Mouse (Mus musculus): ENCODE measurements around the gene Heatr6. TPM values are rescaled to one million over a fixed set of nuclear protein-coding genes. Genes with fewer than 3 reads are reported as not detected.

Gene Heatr6
- polyA plus RNA-seq, 1 experiment, result 22.0 TPM

DNA sequence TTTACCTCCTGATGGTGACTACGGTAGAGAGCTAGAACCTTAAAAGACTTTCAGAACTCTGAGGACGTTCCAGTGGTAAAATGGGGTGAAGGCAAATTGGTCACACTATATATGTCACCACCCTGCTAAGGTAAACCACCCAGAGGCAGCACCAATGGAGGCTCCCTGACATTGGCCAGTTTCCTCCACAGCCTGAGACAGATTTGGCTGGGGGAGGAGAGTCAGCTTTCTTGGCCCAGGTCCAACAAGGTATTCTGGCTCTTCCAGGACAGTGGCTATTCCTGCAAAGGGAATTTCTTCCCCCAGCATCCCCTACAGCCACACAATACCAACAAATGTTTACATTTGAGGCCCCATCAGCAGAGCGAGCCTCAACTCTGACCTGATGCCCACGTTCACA is 64.5 kb downstream of the Heatr6 start:
- TF ChIP-seq CTCF (IDR thresholded peaks at IDR 0.05; ENCODE audit: borderline replicate concordance, insufficient read depth, low read length) (no peak), POLR2A (IDR thresholded peaks at IDR 0.05; ENCODE audit: low read depth, low read length) (no peak)
- H3K4me1 ChIP-seq (ENCODE audit: control insufficient read depth, insufficient read depth, low read length), result no peaks in the 10 kb centered on the region; the same call in 1 of the 2 replicates
- H3K4me3 ChIP-seq (ENCODE audit: insufficient read depth, low read length), result no peak overlapping the region
- no peak overlapping the region for H3K27ac ChIP-seq (ENCODE audit: insufficient read depth, low read length)

DNA sequence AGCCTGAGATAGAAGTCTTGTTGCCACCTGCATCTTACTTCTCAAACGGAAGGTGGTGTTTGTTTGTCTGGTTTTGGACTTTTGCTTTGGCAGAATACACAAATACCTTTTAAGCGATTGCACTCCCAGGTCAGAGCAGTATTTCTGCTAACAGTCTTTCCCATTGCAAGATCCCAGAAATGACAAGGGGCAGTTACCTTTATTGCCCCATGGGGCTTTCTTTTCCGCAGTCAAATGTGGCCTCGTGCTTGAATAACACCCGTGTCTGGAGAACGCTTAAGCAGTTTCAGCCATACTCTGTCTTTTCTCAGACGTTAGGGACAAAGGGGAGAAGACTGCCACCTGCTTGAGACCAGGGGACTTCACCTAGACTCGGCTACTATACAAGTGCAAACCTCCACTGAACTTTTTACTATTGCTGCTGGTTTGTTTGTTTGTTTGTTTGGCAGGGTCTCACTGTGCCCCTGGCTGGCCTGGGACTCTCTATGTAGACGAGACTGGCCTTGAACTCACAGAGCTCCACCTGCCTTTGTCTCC is 65.2 kb downstream of the Heatr6 start:
- Histone ChIP-seq H3K27ac (ENCODE audit: insufficient read depth, low read length) (no peak overlapping the region), H3K4me1 (ENCODE audit: control insufficient read depth, insufficient read depth, low read length) (no peaks in the 10 kb centered on the region; the same call in 1 of the 2 replicates), H3K4me3 (ENCODE audit: insufficient read depth, low read length) (no peak overlapping the region)
- TF ChIP-seq POLR2A (IDR thresholded peaks at IDR 0.05; ENCODE audit: low read depth, low read length) (no peak), CTCF (IDR thresholded peaks at IDR 0.05; ENCODE audit: borderline replicate concordance, insufficient read depth, low read length) (no peak)

DNA sequence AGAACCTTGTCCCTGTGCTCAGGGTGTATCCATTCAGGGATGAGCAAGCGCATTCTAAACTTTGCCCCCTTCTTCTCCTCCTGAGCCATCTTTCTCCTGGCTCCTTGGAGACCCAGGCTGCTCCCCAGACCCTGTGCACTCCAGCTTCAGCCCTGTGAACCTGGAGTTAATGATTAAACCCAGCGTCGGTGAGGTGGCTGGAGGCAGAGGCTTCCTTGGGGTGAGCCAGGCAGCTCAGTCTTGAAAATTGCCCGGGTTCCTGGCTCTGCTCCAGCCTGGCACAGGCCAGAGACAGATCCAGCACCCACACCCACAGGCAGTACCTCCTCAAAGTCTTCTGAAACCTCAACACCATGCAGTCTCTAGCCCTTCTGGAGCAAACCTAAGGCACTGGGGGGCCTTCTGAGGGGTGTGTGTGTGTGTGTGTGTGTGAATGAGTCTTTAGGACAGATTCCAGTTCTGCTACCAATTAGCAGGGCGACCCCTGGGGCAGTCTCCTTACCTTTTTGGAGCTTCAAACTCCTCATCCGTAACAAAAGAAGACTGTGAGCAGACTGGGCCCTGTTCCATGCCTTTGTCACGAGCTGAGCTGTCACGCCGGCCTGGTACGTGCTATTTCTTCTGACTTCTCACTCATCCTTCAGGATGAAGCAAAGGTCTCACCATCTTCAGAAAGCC is 66.4 kb downstream of the Heatr6 start:
- no peak overlapping the region for H3K4me3 ChIP-seq (ENCODE audit: insufficient read depth, low read length)
- H3K4me1 ChIP-seq (ENCODE audit: control insufficient read depth, insufficient read depth, low read length), result no peaks in the 10 kb centered on the region; the same call in 1 of the 2 replicates
- H3K27ac ChIP-seq (ENCODE audit: insufficient read depth, low read length), result no peak overlapping the region
- TF ChIP-seq CTCF (IDR thresholded peaks at IDR 0.05; ENCODE audit: borderline replicate concordance, insufficient read depth, low read length) (no peak), POLR2A (IDR thresholded peaks at IDR 0.05; ENCODE audit: low read depth, low read length) (no peak)

DNA sequence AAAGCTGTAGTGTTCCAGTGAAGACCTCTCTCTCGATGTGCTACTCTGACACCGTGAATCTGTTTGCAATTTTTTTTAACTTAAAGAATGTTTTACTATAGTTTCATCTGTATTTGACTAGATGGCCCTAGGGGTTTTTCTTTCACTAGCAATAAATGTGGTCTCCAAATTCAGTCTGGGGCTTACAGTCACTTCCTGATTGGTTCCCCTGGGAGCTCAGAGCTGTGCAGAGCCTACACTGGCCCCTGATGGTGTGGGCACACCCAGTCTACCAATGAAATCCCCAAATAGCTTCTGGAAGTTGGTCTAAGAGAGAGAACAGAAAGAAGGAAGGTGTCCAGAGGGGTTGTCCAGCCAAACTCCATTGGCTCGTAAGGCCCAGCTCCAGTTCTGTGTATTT is 72.6 kb downstream of the Heatr6 start:
- H3K4me1 ChIP-seq (ENCODE audit: control insufficient read depth, insufficient read depth, low read length), result no peaks in the 10 kb centered on the region
- TF ChIP-seq CTCF (IDR thresholded peaks at IDR 0.05; ENCODE audit: borderline replicate concordance, insufficient read depth, low read length) (no peak), POLR2A (IDR thresholded peaks at IDR 0.05; ENCODE audit: low read depth, low read length) (no peak)
- H3K27ac ChIP-seq (ENCODE audit: insufficient read depth, low read length), result no peak overlapping the region
- H3K4me3 ChIP-seq (ENCODE audit: insufficient read depth, low read length), result no peak overlapping the region

DNA sequence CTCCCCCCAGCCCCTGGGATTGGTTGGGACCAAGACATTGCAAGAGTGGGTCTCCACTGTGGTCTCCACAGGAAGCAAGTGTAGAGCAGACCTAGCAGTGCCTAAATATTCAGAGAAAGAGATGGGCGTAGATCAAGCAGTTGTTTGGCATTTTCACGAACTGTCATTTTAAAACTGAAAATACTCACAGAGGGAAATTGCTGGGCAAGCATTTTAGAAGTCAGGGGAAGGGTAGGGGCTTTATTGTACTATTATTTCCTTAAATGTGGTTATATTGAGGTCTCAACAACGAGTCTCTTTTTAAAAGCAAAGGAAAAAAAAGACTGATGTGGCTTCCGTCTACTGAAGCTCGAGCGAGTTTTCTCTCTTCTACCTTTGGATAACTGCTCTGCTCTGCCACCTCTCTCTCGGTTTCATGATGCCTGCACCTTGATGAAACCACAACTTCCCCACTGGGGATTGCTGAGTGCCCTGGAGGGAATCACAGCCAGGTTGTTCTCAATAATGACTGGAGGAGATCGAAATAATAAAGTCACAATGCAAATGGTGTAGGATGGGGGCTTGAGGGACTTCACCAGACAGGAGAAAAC is 75.2 kb downstream of the Heatr6 start:
- no peak overlapping the region for H3K27ac ChIP-seq (ENCODE audit: insufficient read depth, low read length)
- no peaks in the 10 kb centered on the region for H3K4me1 ChIP-seq (ENCODE audit: control insufficient read depth, insufficient read depth, low read length)
- TF ChIP-seq CTCF (IDR thresholded peaks at IDR 0.05; ENCODE audit: borderline replicate concordance, insufficient read depth, low read length), result no peak
- no peak for TF ChIP-seq POLR2A (IDR thresholded peaks at IDR 0.05; ENCODE audit: low read depth, low read length)
- no peak overlapping the region for H3K4me3 ChIP-seq (ENCODE audit: insufficient read depth, low read length)

DNA sequence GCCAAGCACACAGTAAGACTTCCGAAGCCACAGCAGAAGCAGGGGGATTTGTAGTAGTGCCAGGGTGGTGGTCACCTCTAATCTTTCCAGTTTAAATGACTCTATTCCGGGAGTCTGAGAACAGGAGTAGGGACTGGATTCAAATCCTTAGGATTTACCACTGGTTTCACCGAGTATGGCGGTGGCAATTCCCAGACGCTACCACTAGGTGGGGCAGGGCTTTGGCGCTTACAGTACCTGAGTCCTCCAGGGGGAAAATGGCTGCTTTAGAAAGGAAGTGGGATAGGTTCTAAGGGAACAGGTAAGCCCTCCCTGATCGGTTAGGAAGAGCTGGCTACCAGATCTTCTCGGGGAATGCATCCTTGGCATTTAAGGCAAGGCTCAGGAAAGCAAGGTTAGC is 78.9 kb downstream of the Heatr6 start:
- Histone ChIP-seq H3K4me3 (ENCODE audit: insufficient read depth, low read length) (no peak overlapping the region), H3K4me1 (ENCODE audit: control insufficient read depth, insufficient read depth, low read length) (no peaks in the 10 kb centered on the region), H3K27ac (ENCODE audit: insufficient read depth, low read length) (no peak overlapping the region)
- peak; percentile 29; the same call in 1 of the 2 replicates for TF ChIP-seq CTCF (IDR thresholded peaks at IDR 0.05; ENCODE audit: borderline replicate concordance, insufficient read depth, low read length)
- TF ChIP-seq POLR2A (IDR thresholded peaks at IDR 0.05; ENCODE audit: low read depth, low read length), result no peak

Other genes with a start within 250 kb of the Heatr6 start
- gene Heatr9, start 231.5 kb upstream of the Heatr6 start, polyA plus RNA-seq (2011; ENCODE audit: insufficient read length, low read depth, missing spikeins), result not detected in 2 replicates
- gene Ccl5, start 223.2 kb upstream of the Heatr6 start, polyA plus RNA-seq (2011; ENCODE audit: insufficient read length, low read depth, missing spikeins), result 2.8 and 4.1 TPM in 2 replicates
- 1.1 and 3.4 TPM in 2 replicates for gene Ccl9, start 175.1 kb upstream of the Heatr6 start, polyA plus RNA-seq (2011; ENCODE audit: insufficient read length, low read depth, missing spikeins)
- gene Ccl6, start 160.6 kb upstream of the Heatr6 start, polyA plus RNA-seq (2011; ENCODE audit: insufficient read length, low read depth, missing spikeins), result 0.91 TPM in 1 of 2 replicates, not detected in the other
- not detected in 2 replicates for gene Rpl9-ps1, start 108.1 kb upstream of the Heatr6 start, polyA plus RNA-seq (2011; ENCODE audit: insufficient read length, low read depth, missing spikeins)
- gene Ccl3, start 104.3 kb upstream of the Heatr6 start, polyA plus RNA-seq (2011; ENCODE audit: insufficient read length, low read depth, missing spikeins), result 0.68 TPM in 1 of 2 replicates, not detected in the other
- gene Ccl4, start 91.1 kb upstream of the Heatr6 start, polyA plus RNA-seq (2011; ENCODE audit: insufficient read length, low read depth, missing spikeins), result 2.2 TPM in 1 of 2 replicates, not detected in the other
- not detected in 2 replicates for gene Wfdc17, start 49.7 kb upstream of the Heatr6 start, polyA plus RNA-seq (2011; ENCODE audit: insufficient read length, low read depth, missing spikeins)
- gene Wfdc18, start 44.7 kb upstream of the Heatr6 start, polyA plus RNA-seq (2011; ENCODE audit: insufficient read length, low read depth, missing spikeins), result not detected in 2 replicates
- not detected in 2 replicates for gene Wfdc21, start 6.8 kb upstream of the Heatr6 start, polyA plus RNA-seq (2011; ENCODE audit: insufficient read length, low read depth, missing spikeins)
- not detected in 2 replicates for gene Hnf1b, start 96.4 kb downstream of the Heatr6 start, polyA plus RNA-seq (2011; ENCODE audit: insufficient read length, low read depth, missing spikeins)
- 30.8 and 31.0 TPM in 2 replicates for gene Ddx52, start 188.4 kb downstream of the Heatr6 start, polyA plus RNA-seq (2011; ENCODE audit: insufficient read length, low read depth, missing spikeins)
- 16.8 and 23.8 TPM in 2 replicates for gene Synrg, start 210.7 kb downstream of the Heatr6 start, polyA plus RNA-seq (2011; ENCODE audit: insufficient read length, low read depth, missing spikeins)